Mouse (Mus musculus) midbrain, embryonic 14.5 days (tissue): Measurements from ENCODE around the gene E4f1. TPM values are rescaled to one million over a fixed set of nuclear protein-coding genes. Genes with fewer than 3 reads are reported as not detected.

Experiments used
- ATAC-seq: fragments of 200-750 bp; cut with Nextera tagmentation; 2 replicates; pipeline ENCODE4 v1.8.0; 2017; ENCODE audit warnings: moderate number of reproducible peaks, moderate library complexity; ENCODE audit not compliant: low FRiP score, low TSS enrichment
- DNase-seq: peaks from one replicate; pipeline ENCODE4 v3.0.0-alpha.2; 2015
- H3K27ac ChIP-seq: fragments of 300-500 bp; sonication (generic); replicated peaks from 2 replicates; pipeline ENCODE4 v1.5.1; 2014; ENCODE audit warnings: mild to moderate bottlenecking, low read depth, low read length, moderate library complexity
- H3K27me3 ChIP-seq: fragments of 300-500 bp; sonication (generic); 2 replicates; pipeline ENCODE4 v1.6.1; 2014; ENCODE audit warnings: low read length, control low read depth, mixed read lengths; ENCODE audit not compliant: control insufficient read depth, insufficient read depth
- H3K36me3 ChIP-seq: fragments of 300-500 bp; sonication (generic); 2 replicates; pipeline ENCODE4 v1.6.1; 2014; ENCODE audit warnings: low read length, control low read depth; ENCODE audit not compliant: control insufficient read depth, insufficient read depth
- H3K4me1 ChIP-seq: fragments of 300-500 bp; sonication (generic); 2 replicates; pipeline ENCODE4 v1.6.1; 2014; ENCODE audit warnings: mild to moderate bottlenecking, antibody characterized with exemption, low read length, control low read depth; ENCODE audit not compliant: control insufficient read depth, insufficient read depth
- H3K4me2 ChIP-seq: fragments of 300-500 bp; sonication (generic); 2 replicates; pipeline ENCODE4 v1.6.1; 2014; ENCODE audit warnings: mild to moderate bottlenecking, low read length, moderate library complexity
- H3K4me3 ChIP-seq: fragments of 300-500 bp; sonication (generic); replicated peaks from 2 replicates; pipeline ENCODE4 v1.5.1; 2014; ENCODE audit warnings: low read depth, low read length
- H3K9ac ChIP-seq: fragments of 300-500 bp; sonication (generic); replicated peaks from 2 replicates; pipeline ENCODE4 v1.6.1; 2014; ENCODE audit warnings: mild to moderate bottlenecking, low read length, moderate library complexity
- H3K9me3 ChIP-seq: fragments of 300-500 bp; sonication (generic); 2 replicates; pipeline ENCODE4 v1.6.1; 2016; ENCODE audit warnings: low read length, control low read depth, mixed read lengths; ENCODE audit not compliant: control insufficient read depth
- WGBS: fragments of 180-500 bp; shearing (Covaris S2); extraction: QIAGEN DNeasy Blood & Tissue Kit; methylation state at CpG from one replicate; pipeline ENCODE4 v1.1.7; 2014; 5-methylcytosine and 5-hydroxymethylcytosine counted together
- polyA plus RNA-seq: library from polyadenylated mRNA; unstranded; fragments of >200 nt; fragmentation: Nextera tagmentation; extraction: Ambion mirVana; gene quantifications from 2 replicates; pipeline ENCODE4 v1.2.1, GENCODE M21; 2014

E4f1 gene
- polyA plus RNA-seq, 1 experiment from 2014 or later, result 22.7 TPM

GRCm38 (mm10) chr17:24454756-24455522 is 15.2 kb downstream of the E4f1 start:
- under 1% methylated on average over 67 of the region's 67 CpGs for WGBS
- Histone ChIP-seq H3K4me1 (peaks cover 15% of the 10 kb centered on the region), H3K4me3 (peak overlapping the region; percentile 91), H3K9ac (peak overlapping the region; percentile 89), H3K9me3 (no peaks in the 10 kb centered on the region), H3K4me2 (peak overlapping the region; percentile 84), H3K27me3 (no peaks in the 10 kb centered on the region), H3K27ac (peak overlapping the region; percentile 93), H3K36me3 (peaks cover 14% of the 10 kb centered on the region)
- ATAC-seq (peak; percentile 96), DNase-seq (peak; percentile 99)

- DNase-seq (no peak), ATAC-seq (no peak)
- H3K4me1 ChIP-seq, result peaks cover 15% of the 10 kb centered on the region
- H3K9ac ChIP-seq, result peak overlapping the region; percentile 89
- peaks cover 21% of the 10 kb centered on the region for H3K36me3 ChIP-seq
- H3K4me2 ChIP-seq, result peak overlapping the region; percentile 84
- H3K9me3 ChIP-seq, result no peaks in the 10 kb centered on the region
- no peaks in the 10 kb centered on the region for H3K27me3 ChIP-seq
- peak overlapping the region; percentile 93 for H3K27ac ChIP-seq
- peak overlapping the region; percentile 91 for H3K4me3 ChIP-seq
- 10% methylated on average over 14 of the region's 14 CpGs for WGBS
These were observed 15.8 kb downstream of the E4f1 start for GRCm38 (mm10) chr17:24454218-24454755.

GRCm38 (mm10) chr17:24453372-24453771 is 16.7 kb downstream of the E4f1 start:
- Histone ChIP-seq H3K36me3 (peaks cover 30% of the 10 kb centered on the region), H3K4me2 (peak overlapping the region; percentile 84; the same call in 1 of the 2 replicates), H3K27ac (no peak overlapping the region), H3K4me3 (no peak overlapping the region), H3K9ac (no peak overlapping the region), H3K4me1 (peaks cover 15% of the 10 kb centered on the region), H3K27me3 (no peaks in the 10 kb centered on the region), H3K9me3 (no peaks in the 10 kb centered on the region)
- 88% methylated on average over 2 of the region's 2 CpGs for WGBS
- no peak for ATAC-seq
- no peak for DNase-seq

- H3K36me3 ChIP-seq, result peaks cover 52% of the 10 kb centered on the region
- H3K27me3 ChIP-seq, result no peaks in the 10 kb centered on the region
- no peak overlapping the region for H3K4me2 ChIP-seq
- H3K4me1 ChIP-seq, result peaks cover 15% of the 10 kb centered on the region
- DNase-seq (no peak), ATAC-seq (no peak)
- no peak overlapping the region for H3K9ac ChIP-seq
- no peak overlapping the region for H3K27ac ChIP-seq
- H3K9me3 ChIP-seq, result no peaks in the 10 kb centered on the region
- 98% methylated on average over 6 of the region's 6 CpGs for WGBS
- H3K4me3 ChIP-seq, result no peak overlapping the region
These were observed 18.9 kb downstream of the E4f1 start for GRCm38 (mm10) chr17:24451220-24451619.

- WGBS, result 94% methylated on average over 6 of the region's 6 CpGs
- Histone ChIP-seq H3K4me2 (no peak overlapping the region), H3K36me3 (peaks cover 69% of the 10 kb centered on the region), H3K9ac (no peak overlapping the region), H3K27ac (no peak overlapping the region), H3K9me3 (no peaks in the 10 kb centered on the region), H3K4me3 (no peak overlapping the region), H3K27me3 (no peaks in the 10 kb centered on the region), H3K4me1 (peaks cover 12% of the 10 kb centered on the region)
- ATAC-seq (no peak), DNase-seq (no peak)
These were observed 20.6 kb downstream of the E4f1 start for GRCm38 (mm10) chr17:24449507-24449906.

- Histone ChIP-seq H3K27me3 (no peaks in the 10 kb centered on the region), H3K9ac (no peak overlapping the region), H3K4me1 (no peaks in the 10 kb centered on the region), H3K27ac (no peak overlapping the region), H3K9me3 (no peaks in the 10 kb centered on the region), H3K36me3 (peaks cover 93% of the 10 kb centered on the region), H3K4me2 (no peak overlapping the region), H3K4me3 (no peak overlapping the region)
- ATAC-seq (no peak), DNase-seq (no peak)
- 95% methylated on average over 8 of the region's 8 CpGs for WGBS
These were observed 23.5 kb downstream of the E4f1 start for GRCm38 (mm10) chr17:24446590-24446989.

GRCm38 (mm10) chr17:24443409-24443808 is 26.7 kb downstream of the E4f1 start:
- Histone ChIP-seq H3K9ac (no peak overlapping the region), H3K4me1 (no peaks in the 10 kb centered on the region), H3K36me3 (peaks cover 94% of the 10 kb centered on the region), H3K27me3 (no peaks in the 10 kb centered on the region), H3K4me2 (no peak overlapping the region), H3K4me3 (no peak overlapping the region), H3K27ac (no peak overlapping the region), H3K9me3 (no peaks in the 10 kb centered on the region)
- DNase-seq (no peak), ATAC-seq (no peak)
- 94% methylated on average over 4 of the region's 4 CpGs for WGBS

GRCm38 (mm10) chr17:24442632-24443155 is 27.4 kb downstream of the E4f1 start, which contains the start of gene Dnase1l2:
Gene Dnase1l2 (minus strand): TSS chr17:24443105.
- Histone ChIP-seq H3K9me3 (no peaks in the 10 kb centered on the region), H3K27ac (no peak within 1 kb of the TSS), H3K4me3 (no peak within 1 kb of the TSS), H3K9ac (no peak within 1 kb of the TSS), H3K4me2 (no peak within 1 kb of the TSS), H3K36me3 (peaks cover 94% of the 10 kb centered on the region), H3K4me1 (no peaks in the 10 kb centered on the region), H3K27me3 (no peaks in the 10 kb centered on the region)
- 87% methylated on average over 7 of the region's 7 CpGs for WGBS
- DNase-seq (no peak), ATAC-seq (no peak)
